Mouse (Mus musculus): ENCODE data around the gene Maml2. TPM values are rescaled to one million over a fixed set of nuclear protein-coding genes. Genes with fewer than 3 reads are reported as not detected.

Maml2 gene
- polyA plus RNA-seq, 1 experiment, result 5.5 TPM

- H3K4me1 ChIP-seq (ENCODE audit: control insufficient read depth, insufficient read depth, low read length), result peaks cover 5% of the 10 kb centered on the region
- TF ChIP-seq CTCF (IDR thresholded peaks at IDR 0.05; ENCODE audit: extremely low read depth, insufficient read depth, low read length), result no peak
- TF ChIP-seq POLR2A (IDR thresholded peaks at IDR 0.05; ENCODE audit: extremely low read depth, insufficient read depth, low read length), result no peak
- no peak overlapping the region for H3K4me3 ChIP-seq (ENCODE audit: insufficient read depth, low read length)
- no peak overlapping the region for H3K27ac ChIP-seq (ENCODE audit: insufficient read depth, low read length)
These were observed 161.6 kb downstream of the Maml2 start for GRCm38 (mm10) chr9:13459371-13459770.

GRCm38 (mm10) chr9:13460012-13460411 is 162.3 kb downstream of the Maml2 start:
- no peak overlapping the region for H3K27ac ChIP-seq (ENCODE audit: insufficient read depth, low read length)
- TF ChIP-seq POLR2A (IDR thresholded peaks at IDR 0.05; ENCODE audit: extremely low read depth, insufficient read depth, low read length) (no peak), CTCF (IDR thresholded peaks at IDR 0.05; ENCODE audit: extremely low read depth, insufficient read depth, low read length) (no peak)
- H3K4me3 ChIP-seq (ENCODE audit: insufficient read depth, low read length), result no peak overlapping the region
- H3K4me1 ChIP-seq (ENCODE audit: control insufficient read depth, insufficient read depth, low read length), result peaks cover 5% of the 10 kb centered on the region

- no peak overlapping the region for H3K27ac ChIP-seq (ENCODE audit: insufficient read depth, low read length)
- peaks cover 5% of the 10 kb centered on the region for H3K4me1 ChIP-seq (ENCODE audit: control insufficient read depth, insufficient read depth, low read length)
- TF ChIP-seq POLR2A (IDR thresholded peaks at IDR 0.05; ENCODE audit: extremely low read depth, insufficient read depth, low read length) (no peak), CTCF (IDR thresholded peaks at IDR 0.05; ENCODE audit: extremely low read depth, insufficient read depth, low read length) (no peak)
- H3K4me3 ChIP-seq (ENCODE audit: insufficient read depth, low read length), result no peak overlapping the region
These were observed 163.2 kb downstream of the Maml2 start for GRCm38 (mm10) chr9:13460926-13461325.

GRCm38 (mm10) chr9:13465358-13466020 is 167.7 kb downstream of the Maml2 start:
- no peak for TF ChIP-seq CTCF (IDR thresholded peaks at IDR 0.05; ENCODE audit: extremely low read depth, insufficient read depth, low read length)
- no peak for TF ChIP-seq POLR2A (IDR thresholded peaks at IDR 0.05; ENCODE audit: extremely low read depth, insufficient read depth, low read length)
- Histone ChIP-seq H3K27ac (ENCODE audit: insufficient read depth, low read length) (no peak overlapping the region), H3K4me3 (ENCODE audit: insufficient read depth, low read length) (no peak overlapping the region), H3K4me1 (ENCODE audit: control insufficient read depth, insufficient read depth, low read length) (peaks cover 4% of the 10 kb centered on the region)

GRCm38 (mm10) chr9:13466351-13466750 is 168.6 kb downstream of the Maml2 start:
- Histone ChIP-seq H3K27ac (ENCODE audit: insufficient read depth, low read length) (peak overlapping the region; percentile 55; the same call in 1 of the 2 replicates), H3K4me3 (ENCODE audit: insufficient read depth, low read length) (no peak overlapping the region), H3K4me1 (ENCODE audit: control insufficient read depth, insufficient read depth, low read length) (peaks cover 4% of the 10 kb centered on the region)
- TF ChIP-seq CTCF (IDR thresholded peaks at IDR 0.05; ENCODE audit: extremely low read depth, insufficient read depth, low read length) (no peak), POLR2A (IDR thresholded peaks at IDR 0.05; ENCODE audit: extremely low read depth, insufficient read depth, low read length) (no peak)

GRCm38 (mm10) chr9:13466816-13467215 is 169.1 kb downstream of the Maml2 start:
- Histone ChIP-seq H3K4me1 (ENCODE audit: control insufficient read depth, insufficient read depth, low read length) (peaks cover 4% of the 10 kb centered on the region), H3K4me3 (ENCODE audit: insufficient read depth, low read length) (no peak overlapping the region), H3K27ac (ENCODE audit: insufficient read depth, low read length) (no peak overlapping the region)
- TF ChIP-seq CTCF (IDR thresholded peaks at IDR 0.05; ENCODE audit: extremely low read depth, insufficient read depth, low read length) (no peak), POLR2A (IDR thresholded peaks at IDR 0.05; ENCODE audit: extremely low read depth, insufficient read depth, low read length) (no peak)

GRCm38 (mm10) chr9:13467745-13468144 is 170.0 kb downstream of the Maml2 start:
- H3K4me3 ChIP-seq (ENCODE audit: insufficient read depth, low read length), result no peak overlapping the region
- peaks cover 4% of the 10 kb centered on the region for H3K4me1 ChIP-seq (ENCODE audit: control insufficient read depth, insufficient read depth, low read length)
- H3K27ac ChIP-seq (ENCODE audit: insufficient read depth, low read length), result no peak overlapping the region
- no peak for TF ChIP-seq CTCF (IDR thresholded peaks at IDR 0.05; ENCODE audit: extremely low read depth, insufficient read depth, low read length)
- TF ChIP-seq POLR2A (IDR thresholded peaks at IDR 0.05; ENCODE audit: extremely low read depth, insufficient read depth, low read length), result no peak

GRCm38 (mm10) chr9:13468778-13469177 is 171.0 kb downstream of the Maml2 start:
- Histone ChIP-seq H3K27ac (ENCODE audit: insufficient read depth, low read length) (no peak overlapping the region), H3K4me3 (ENCODE audit: insufficient read depth, low read length) (no peak overlapping the region), H3K4me1 (ENCODE audit: control insufficient read depth, insufficient read depth, low read length) (peaks cover 4% of the 10 kb centered on the region)
- TF ChIP-seq POLR2A (IDR thresholded peaks at IDR 0.05; ENCODE audit: extremely low read depth, insufficient read depth, low read length), result no peak
- TF ChIP-seq CTCF (IDR thresholded peaks at IDR 0.05; ENCODE audit: extremely low read depth, insufficient read depth, low read length), result no peak

GRCm38 (mm10) chr9:13470013-13470412 is 172.3 kb downstream of the Maml2 start:
- Histone ChIP-seq H3K4me1 (ENCODE audit: control insufficient read depth, insufficient read depth, low read length) (peaks cover 4% of the 10 kb centered on the region; the same call in 1 of the 2 replicates), H3K4me3 (ENCODE audit: insufficient read depth, low read length) (no peak overlapping the region), H3K27ac (ENCODE audit: insufficient read depth, low read length) (peak overlapping the region; percentile 88)
- TF ChIP-seq CTCF (IDR thresholded peaks at IDR 0.05; ENCODE audit: extremely low read depth, insufficient read depth, low read length) (no peak), POLR2A (IDR thresholded peaks at IDR 0.05; ENCODE audit: extremely low read depth, insufficient read depth, low read length) (no peak)

- Histone ChIP-seq H3K4me1 (ENCODE audit: control insufficient read depth, insufficient read depth, low read length) (peaks cover 2% of the 10 kb centered on the region), H3K27ac (ENCODE audit: insufficient read depth, low read length) (no peak overlapping the region), H3K4me3 (ENCODE audit: insufficient read depth, low read length) (no peak overlapping the region)
- no peak for TF ChIP-seq CTCF (IDR thresholded peaks at IDR 0.05; ENCODE audit: extremely low read depth, insufficient read depth, low read length)
- no peak for TF ChIP-seq POLR2A (IDR thresholded peaks at IDR 0.05; ENCODE audit: extremely low read depth, insufficient read depth, low read length)
These were observed 177.2 kb downstream of the Maml2 start for GRCm38 (mm10) chr9:13474951-13475350.

Data from cortical plate, adult 2 months (tissue).